Mouse (Mus musculus): ENCODE data around the gene Hacd3.

Hacd3 gene

DNA sequence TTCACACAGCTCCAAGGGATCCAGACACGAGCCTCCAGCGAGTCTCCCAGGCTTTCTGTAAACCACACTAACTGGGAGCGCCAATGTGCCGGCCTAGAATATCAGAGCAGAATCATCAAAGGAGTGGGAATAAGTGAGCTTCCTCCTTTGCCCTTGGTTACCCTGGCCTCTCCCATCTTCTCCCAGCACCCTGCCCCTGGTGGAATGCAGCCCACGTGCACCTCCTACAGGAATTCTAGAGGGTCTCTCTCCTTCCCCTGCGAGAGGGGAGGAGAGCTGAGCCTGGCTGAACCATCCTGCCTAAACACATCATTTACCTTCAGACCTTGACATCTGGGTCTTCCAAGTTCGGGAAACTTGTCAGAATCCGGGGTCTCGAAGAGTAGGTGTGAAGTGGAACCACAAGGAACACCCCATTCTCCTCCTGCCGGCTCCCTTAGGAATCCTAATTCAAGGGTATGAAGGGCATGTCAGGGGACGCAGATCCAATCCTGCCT, 70.3 kb downstream of the Hacd3 start, which contains the start of gene Slc24a1:
Gene Slc24a1 (minus strand): TSS at position 447 of the 497 bp plus-strand sequence.
- DNase-seq (ENCODE audit: low spot score) = no peak

DNA sequence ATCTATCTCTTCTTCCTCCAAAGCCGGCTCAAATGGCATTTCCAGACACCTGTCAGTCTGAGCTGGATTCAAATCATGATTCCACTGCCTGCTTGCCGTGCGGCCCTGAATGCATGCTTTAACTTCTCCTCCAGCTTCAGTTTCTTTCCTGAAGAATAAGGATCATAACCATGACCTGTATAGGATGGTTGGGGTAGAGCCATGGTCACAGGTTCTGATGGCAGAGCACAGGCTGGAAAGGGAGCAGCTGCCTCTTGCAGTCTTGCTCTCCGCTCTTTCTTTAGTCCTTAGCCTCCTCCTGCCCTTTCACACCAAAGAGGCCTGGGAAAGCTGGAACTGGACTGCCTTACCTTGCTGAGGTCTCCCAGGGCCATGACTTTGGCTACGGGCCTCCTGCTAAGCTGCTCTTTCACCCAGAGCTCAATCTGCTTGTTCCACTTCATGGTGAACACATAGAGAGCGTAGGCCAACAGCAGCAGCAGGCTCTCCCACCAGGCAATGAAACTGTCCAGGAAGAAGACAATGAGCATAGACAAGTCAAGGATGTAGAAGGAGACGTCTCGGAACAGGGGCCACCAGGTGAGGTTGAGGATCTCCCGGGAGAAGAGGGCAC, 73.9 kb downstream of the Hacd3 start:
- no peak for DNase-seq (ENCODE audit: low spot score)

DNA sequence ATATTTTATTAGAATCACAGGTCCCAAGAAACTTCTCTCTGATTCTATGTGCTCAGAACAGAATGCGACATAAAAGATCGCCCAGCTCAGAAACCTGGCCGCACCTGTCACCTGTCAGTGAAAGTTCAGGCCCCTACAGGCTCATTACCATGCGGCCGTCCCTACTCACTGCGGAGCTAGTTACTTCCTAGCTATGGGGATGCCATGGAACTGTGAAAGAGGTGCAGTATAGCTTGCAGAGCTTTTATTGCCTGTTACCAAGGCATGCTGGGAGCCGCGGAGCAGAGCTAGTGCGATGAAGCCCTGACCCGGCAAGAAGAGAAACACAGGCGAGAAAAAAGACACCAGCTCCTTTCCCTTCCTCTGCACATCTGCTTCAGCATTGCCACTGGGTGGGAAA, 77.5 kb downstream of the Hacd3 start:
- DNase-seq (ENCODE audit: low spot score) = no peak

DNA sequence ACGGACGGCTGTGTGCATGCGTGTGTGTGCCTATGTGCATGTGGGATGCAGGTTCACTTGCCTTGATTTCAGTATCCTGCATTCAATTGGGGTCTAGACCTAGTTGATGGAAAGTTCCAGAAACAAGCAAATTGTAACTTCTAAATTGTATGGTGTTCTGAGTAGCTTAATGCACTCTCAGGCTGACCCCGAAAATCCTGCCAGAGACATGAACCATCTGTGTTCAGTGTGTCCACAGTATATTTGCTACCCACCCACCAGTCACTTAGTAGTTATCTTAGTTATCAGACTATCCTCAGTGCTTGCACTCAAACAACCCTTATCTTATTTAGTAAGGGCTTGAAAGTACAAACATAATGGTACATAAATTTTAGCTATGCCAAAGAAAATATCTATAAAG, 79.8 kb downstream of the Hacd3 start:
- DNase-seq (ENCODE audit: low spot score) = no peak

DNA sequence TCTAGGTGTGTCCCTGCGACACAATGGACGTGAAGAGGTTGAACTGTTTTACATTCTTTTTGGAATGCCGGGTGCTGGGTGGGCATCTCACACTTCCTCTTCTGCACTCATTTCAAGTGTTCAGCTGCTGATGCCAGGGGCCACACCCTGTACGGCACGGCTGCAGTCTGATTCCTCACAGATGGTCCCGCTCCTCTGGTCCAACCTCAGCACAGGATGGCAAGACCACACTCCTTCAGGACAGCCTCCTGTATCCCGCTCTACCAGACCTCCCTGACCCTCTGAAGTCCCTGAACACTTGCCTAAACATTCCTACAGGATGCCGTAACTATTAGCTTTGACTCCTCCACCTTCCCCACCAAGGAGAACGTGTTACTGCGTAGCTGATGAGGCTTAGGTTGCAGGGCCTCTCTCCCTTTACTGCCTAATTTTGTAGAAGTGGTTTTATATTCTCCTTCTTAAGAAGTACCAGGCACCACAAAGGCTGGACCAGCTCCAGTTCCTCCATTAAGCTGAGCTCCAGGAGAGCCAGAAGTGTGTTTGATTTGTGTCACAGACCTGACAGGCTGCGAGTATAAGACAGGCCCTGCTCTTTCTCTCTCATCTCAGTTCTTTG, 80.7 kb downstream of the Hacd3 start:
- no peak for DNase-seq (ENCODE audit: low spot score)

DNA sequence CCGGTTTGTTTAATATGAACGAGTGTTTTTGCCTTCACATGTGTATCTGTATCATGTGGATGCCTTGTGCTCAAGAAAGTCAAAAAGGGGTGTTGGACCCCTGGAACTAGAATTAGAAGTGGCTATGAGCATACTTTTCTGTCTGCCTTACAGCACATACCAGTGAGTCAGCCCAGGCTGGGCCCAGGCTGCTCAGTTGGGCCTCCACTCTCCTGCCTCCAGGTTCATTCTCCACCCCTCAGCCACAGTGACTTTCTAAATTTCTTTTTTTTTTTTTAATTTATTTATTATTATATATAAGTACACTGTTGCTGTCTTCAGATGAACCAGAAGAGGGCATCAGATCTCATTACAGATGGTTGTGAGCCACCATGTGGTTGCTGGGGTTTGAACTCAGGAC, 81.7 kb downstream of the Hacd3 start:
- DNase-seq (ENCODE audit: low spot score) = no peak

DNA sequence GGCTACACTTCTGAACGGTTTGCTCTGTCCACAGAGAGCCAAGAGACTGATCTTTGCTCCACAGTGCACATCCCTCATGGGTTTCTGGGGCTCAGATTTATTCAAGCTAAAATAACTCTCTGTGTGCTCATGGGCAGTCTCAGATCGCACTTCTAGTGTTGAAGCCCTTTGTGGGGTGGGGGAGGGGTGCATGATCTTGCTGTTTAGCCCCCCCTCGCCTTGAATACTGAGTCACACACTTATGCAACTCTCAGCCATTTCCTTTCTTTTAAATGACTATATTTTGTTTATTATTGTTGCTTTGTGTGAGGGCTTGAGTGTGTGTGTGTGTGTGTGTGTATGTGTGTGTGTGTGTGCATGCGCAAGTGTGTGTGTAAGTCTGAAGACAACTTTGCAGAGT, 82.2 kb downstream of the Hacd3 start:
- DNase-seq (ENCODE audit: low spot score) = no peak

DNA sequence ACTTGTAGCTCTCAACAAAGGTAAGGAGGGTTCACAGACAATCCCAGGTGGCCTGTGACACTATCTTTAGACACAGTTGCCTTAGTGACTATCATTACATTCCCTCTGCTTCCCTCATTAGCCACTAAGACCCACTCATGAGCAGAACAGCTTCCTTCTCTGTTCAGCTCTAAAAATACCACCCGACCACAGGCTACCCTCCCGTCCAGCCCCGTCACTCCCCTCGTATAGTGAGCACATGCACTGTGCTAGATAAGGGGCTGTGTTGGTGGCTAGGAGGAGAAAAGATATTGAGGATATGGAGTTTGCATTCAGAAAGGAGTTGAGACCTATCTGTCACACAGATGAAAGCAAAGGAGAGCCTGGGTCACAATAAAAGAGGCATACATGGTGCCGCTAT, 83.0 kb downstream of the Hacd3 start:
- DNase-seq (ENCODE audit: low spot score) = no peak

DNA sequence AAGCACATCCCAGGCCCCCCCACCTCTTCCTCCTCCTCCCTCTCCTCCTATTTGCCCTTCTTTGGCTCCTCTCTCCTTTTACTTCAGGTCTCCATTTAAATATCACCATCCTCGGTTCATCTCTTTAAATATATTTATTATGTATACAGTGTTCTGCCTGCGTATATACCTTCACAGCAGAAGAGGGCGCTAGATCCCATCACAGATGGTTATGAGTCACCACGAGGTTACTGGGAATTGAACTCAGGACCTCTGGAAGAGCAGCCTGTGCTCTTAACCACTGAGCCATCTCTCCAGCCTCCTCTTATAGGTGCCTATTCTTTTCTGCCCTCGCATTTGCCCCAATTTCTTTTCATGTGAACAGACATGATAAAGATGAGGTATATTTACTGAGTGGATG, 84.0 kb downstream of the Hacd3 start:
- DNase-seq (ENCODE audit: low spot score) = no peak
